Mouse (Mus musculus) kidney, postnatal 25 days (tissue): ENCODE measurements around the gene Stt3b.
"Not testable (repeated sequence)": the region's sequence is repeated elsewhere in the genome, so short reads cannot be mapped to it uniquely, and the experiment has no call there.

Experiments used
- DNase-seq, 2 experiments: peaks; one replicate each; pipeline ENCODE4 v3.0.0; 2021; ENCODE audit warnings: mixed read lengths in 2 of 2

Stt3b gene

DNA sequence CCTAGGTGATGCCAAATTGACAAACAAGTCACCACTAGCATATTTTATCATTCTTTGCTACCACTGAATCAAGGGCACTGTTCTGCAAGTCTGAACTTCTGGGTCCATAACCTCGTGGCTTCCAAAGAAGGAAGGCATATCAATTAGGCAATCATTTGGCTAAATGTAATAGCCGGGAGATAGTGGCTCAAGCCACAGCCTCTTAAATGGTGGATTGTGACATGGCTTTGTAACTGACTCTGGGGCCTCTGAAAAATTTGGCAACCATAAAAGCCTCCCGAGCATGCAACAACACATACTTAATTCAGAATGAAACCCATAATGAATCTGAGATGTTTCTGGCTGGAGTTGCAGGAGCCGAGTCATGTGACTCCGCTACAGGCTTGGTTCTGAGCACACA is 6.8 kb upstream of the Stt3b start:
- no peak for DNase-seq

DNA sequence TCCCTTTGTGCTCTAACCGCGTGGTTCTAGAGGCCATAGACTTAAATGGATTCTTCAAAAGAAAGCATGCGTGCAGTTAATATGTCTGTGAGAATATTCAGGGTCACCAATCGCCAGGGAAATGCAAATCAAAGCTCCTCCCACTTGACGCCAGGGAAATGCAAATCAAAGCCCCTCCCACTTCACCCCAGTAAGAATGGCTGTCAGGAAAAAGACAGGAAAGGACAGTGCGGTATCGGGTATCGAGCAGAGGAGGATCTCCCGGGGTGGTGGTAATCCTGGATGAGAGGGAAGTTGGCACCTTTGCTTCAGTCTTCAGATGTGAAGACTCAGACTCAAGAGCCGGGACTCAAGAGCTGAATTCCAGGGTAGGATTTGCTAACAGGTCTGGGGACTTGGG is 4.3 kb upstream of the Stt3b start:
- peak in 1 of 2 experiments; percentile 31 for DNase-seq

GRCm38 (mm10) chr9:115313830-115314229 is 3.6 kb upstream of the Stt3b start:
- DNase-seq, result no peak

- DNase-seq, result peak; percentile 76 to 87
These were observed 951 bp upstream of the Stt3b start for GRCm38 (mm10) chr9:115311223-115311520.

DNA sequence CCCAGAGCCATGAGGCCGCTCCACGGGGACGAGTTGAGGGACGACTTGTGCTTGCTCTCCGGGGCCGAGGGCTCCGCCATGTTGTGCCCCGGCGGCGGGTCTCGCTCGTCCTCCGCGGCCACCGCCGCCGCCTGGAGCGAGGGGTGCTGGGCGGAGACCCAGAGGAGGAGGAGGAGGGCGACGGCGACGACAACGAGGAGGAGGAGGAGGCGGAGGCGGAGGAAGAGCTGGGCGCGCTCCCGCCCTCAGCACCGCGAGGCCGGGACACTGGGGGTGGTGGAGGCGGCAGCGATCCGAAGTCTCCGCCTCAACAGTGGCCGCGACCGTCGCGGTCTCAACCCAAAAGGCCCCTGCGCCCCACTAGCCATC is 260 bp downstream of the Stt3b start:
- peak; percentile 79 to 93 for DNase-seq

DNA sequence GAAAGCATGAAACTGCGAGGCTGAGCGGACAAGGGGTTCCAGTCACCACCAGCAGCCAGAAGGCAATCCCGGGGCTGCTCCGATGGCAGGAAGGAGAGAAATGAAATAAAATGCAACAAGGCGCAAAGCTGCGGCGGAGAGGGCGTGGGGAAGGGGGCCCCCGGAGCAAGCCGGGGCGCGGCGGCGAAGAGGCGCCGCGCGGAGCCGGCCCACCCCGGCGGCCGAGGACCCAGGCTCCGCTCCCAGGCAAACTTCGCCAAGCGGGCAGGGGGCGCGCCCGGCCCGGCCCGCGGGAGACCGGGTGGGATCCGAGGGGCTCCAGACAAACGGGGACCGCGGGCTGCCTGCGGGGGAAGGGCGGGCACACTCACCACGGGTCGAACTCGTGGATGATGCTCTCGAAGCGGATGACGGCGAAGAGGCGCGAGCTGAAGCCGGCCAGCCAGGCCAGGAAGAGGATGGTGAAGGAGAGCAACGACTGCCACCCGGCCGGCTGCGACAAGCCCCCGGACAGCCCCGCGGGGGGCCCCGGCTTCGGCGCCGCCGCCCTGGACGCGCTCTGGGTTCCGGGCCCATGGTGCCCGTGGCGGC is 745 bp downstream of the Stt3b start:
- peak in 1 of 2 experiments; percentile 35 for DNase-seq

DNA sequence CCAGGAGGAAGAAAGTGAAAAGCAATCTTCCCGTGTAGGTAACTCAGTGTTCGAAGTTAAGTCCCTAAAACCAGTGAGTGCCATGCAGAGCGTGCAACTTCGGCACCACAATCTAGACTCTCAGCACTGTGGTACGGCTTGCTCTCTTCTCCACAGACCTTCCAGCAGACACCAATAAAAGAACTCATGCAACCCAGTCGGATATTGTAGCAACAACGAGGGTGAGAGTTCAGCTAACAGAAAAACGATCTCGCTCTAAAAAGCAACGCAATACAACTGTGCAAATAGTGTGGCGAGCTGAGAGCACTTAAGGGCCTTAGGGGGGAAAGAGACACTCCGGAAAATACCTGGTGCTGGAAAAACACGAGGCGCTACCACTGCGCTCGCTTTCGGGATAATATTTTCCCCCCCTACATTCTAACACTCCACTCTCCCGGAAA is 1.3 kb downstream of the Stt3b start:
- DNase-seq, result no peak

DNA sequence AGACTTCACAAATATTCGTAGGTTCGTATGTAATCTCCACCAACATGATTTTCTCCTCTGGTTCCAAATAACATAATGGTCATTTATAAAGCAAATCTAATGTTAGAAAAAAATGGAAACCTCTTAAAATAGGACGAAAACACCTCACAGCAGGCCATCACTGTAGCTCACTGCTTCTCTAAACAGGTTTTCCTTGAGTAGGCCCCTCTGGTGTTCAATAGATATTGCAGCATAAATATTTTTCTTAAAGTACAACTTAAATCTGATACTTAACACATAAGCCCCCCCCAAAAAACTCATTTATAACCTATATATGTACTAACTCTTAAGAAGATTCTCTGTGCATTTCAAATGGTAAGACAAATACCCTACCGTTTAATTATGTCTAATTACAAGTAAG is 1.8 kb downstream of the Stt3b start:
- DNase-seq, result no peak

- DNase-seq, result peak in 1 of 2 experiments; percentile 43
These were observed 4.0 kb downstream of the Stt3b start for GRCm38 (mm10) chr9:115306202-115306601.

DNA sequence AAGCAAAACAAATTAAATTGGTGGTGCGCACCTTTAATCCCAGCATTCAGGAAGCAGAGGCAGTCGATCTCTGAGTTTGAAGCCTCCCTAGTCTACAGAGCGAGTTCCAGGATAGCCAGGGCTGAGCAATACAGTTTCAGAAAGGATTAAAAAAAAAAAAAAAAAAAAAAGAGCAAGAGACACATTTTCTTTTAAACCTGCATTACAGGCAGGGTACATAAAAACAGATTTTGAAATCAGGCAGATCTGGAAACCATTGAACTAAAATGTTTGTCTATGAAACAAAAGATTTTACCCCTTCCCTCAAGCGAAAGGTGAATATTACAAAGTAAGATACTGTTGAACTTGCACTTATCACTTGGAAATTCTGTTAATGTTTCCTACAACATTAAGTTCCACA is 6.1 kb downstream of the Stt3b start:
- DNase-seq, result no peak

DNA sequence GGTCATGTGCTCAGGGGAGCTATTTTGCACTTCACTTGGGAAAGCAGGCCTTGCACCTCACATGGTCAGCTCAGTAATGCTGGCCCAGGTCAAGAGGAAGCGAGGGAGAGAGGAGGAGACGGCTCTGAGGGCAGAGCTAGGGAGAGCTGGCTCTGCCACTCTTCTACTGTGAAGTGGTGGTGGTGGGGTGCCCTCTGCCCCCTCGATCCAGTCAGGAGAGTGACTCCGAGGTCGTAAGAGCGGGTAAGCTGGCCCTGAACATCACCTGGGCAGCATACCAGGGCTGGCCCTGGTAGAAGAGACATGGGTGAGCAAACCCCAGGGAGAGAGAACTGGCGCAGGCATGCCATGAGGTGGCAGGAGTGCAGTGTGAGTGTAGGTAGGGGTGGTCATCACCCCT is 8.6 kb downstream of the Stt3b start:
- DNase-seq, result peak; percentile 26 to 80

DNA sequence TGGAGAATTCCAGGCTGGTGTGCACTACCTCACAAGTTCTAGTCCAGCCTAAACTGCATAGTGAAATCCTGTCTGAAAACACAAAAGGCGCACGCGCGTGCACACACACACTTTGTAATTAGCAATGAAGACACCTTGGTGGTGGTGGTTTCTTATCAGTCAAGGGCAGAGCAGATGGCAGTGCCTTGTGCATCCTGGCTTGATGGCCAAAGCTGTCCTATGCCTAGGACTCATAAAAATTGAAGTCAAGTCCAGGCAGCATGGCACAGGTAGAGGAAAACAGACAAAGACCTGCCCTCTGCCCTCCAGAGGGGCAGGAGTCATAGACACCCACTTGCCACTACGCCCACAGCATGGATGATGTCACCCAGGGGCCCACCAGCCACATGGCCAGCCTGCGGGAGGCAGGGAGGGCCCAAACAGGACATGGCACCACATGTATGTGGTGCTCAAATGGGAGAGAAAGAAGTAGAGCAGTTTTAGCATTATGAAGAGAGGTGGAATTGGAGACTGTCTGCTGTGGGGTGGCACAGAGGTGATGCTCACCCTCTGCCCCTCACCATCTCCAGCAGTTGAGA is 9.1 kb downstream of the Stt3b start:
- DNase-seq, result no peak

GRCm38 (mm10) chr9:115296738-115297137 is 13.5 kb downstream of the Stt3b start:
- DNase-seq, result peak in 1 of 2 experiments; percentile 31

- DNase-seq, result peak in 1 of 2 experiments; percentile 40
These were observed 16.2 kb downstream of the Stt3b start for GRCm38 (mm10) chr9:115293920-115294594.

DNA sequence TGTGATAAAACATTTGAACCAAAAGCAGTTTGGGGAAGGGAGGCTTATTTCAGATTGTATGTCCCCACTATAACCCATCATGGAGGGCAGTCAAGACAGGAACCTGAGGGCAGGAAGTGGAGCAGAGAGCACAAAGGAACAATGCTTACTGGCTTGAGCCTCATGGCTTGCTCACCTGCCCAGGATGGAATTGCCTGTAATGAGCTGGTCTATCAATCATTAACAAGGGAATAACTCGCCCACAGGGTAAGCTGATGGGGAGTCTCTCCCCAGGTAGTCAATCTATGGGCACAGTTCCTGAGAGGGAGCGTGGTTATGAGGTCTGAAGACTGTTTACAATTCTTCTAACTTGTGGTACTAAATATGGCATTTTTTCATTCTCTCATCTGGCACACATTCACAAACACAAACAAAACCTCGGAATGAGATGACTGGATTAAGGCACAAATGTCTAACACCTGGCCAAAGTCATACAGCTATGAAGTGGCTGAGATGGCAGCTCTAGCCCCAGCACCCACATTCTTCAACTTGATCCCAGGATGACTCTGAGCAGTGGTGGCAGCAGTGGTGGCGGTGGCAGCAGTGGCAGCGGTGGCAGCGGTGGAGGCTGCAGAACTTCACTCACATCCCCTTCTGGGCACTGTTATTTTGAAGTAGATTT is 22.3 kb downstream of the Stt3b start:
- DNase-seq, result peak; percentile 36 to 66

- no peak for DNase-seq
These were observed 25.8 kb downstream of the Stt3b start for GRCm38 (mm10) chr9:115284385-115284784.

GRCm38 (mm10) chr9:115283403-115283802 is 26.8 kb downstream of the Stt3b start:
- no peak for DNase-seq

DNA sequence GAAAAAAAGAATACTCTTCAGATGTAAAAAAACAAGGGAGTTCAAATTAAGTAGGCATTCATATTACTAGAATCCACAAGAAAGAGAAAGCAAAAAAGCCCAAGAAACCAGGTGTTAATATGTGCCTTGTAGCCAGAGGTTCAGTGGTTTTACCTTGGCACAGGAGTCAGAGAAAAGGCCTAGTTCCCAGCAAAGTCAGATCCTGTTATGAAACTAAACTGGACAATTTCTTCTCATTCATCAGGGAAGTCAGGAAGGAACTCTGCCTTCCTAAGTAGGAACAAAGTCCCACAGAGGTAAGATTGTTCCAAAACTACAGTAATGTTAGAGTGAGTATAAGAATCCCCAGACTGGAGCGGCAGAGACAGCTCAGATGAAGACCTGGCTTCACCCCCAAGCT is 31.6 kb downstream of the Stt3b start:
- DNase-seq, result no peak

DNA sequence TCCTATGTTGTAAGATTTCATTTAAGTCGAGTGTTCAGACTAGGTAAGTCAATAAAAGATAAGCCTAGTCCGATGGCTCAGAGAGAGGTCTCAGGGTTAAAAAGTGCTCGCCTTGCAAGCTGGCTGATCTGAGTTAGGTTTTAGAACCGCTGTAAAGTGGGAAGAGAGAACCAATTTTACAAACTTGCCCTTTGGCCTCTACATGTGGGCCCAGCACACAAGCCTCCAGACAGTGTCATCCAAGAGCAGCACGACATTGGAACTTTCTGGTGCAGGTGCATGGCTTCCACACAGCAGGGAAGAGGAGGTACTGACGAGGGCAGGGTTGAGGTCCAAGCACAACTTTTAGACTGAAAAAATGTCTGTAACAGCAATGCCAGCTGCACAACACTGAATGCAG is 35.4 kb downstream of the Stt3b start:
- DNase-seq, result no peak

GRCm38 (mm10) chr9:115273095-115273649 is 37.0 kb downstream of the Stt3b start:
- no peak for DNase-seq

DNA sequence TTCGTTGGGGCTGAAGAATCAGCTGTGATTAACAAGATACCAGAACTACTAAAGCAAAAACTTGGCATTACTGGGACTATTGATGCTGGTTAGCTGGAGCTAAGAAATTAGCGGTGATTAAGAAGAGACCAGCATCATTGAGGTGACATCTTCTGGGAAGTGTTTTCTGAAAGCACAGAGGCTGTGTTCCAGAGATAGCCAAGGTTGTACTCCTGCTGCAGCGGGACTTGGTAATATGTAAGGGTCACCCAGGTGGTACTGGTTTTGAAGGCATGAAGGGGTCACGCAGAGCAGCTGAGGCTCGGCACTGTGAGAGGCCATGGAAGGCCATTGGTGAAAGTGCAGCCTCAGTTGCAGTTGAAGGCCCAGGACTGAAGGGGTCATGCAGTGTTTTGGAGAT is 37.8 kb downstream of the Stt3b start:
- DNase-seq, result not testable (repeated sequence)

DNA sequence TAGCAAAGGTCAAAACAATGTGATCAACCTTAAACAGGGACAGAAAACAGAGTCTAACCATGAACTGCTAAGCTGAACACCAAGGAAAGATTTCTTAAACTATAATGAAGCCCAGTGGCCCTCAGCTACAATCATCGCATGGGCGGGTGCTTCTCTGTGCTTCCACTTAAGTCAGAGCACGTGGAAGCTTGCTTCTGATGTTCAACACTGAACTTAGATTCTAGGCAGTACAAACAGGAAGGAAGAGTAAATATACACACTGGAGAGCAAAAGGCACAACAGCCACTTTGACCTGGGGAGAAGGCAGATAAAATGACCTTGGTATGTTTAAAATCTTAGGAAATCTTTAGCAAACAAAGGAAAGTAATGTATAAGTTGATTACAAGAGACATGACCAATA is 38.7 kb downstream of the Stt3b start:
- DNase-seq, result no peak

GRCm38 (mm10) chr9:115261896-115262295 is 48.3 kb downstream of the Stt3b start:
- DNase-seq, result no peak

DNA sequence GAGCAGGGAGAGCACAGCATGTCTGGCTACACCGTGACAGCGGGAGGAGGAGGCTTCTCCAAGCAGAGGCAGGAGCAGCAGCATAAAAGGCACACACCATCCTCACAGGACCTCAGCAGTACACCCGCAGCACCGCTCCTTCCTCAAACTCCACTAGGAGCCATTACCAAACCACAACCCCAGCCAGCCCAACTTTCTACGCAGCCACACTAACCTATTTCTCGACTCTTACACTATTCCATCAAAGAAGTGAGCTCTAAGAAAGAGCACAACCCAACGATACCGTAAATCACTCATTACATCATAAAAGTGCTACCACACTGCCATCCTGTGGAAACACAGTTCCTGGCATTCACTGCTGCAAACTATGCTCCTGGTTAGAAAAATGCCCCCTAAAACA is 48.8 kb downstream of the Stt3b start:
- no peak for DNase-seq
